Mouse (Mus musculus) stomach, postnatal 0 days (tissue): Measurements from ENCODE around the gene Cct3.

Experiments used
- CTCF ChIP-seq: IDR thresholded peaks from 2 replicates; pipeline ENCODE4 v1.5.1; 2016; ENCODE audit warnings: antibody characterized with exemption, low read depth, mild to moderate bottlenecking, moderate library complexity
- EP300 ChIP-seq: optimal IDR thresholded peaks from 2 replicates; pipeline ENCODE3; 2016; ENCODE audit warnings: antibody characterized with exemption

- no peak for TF ChIP-seq CTCF
- no peak for TF ChIP-seq EP300
Measured at GRCm38 (mm10) chr3:88324951-88325405, 28.1 kb downstream of the Cct3 start, which contains the start of gene Glmp.
